Mouse (Mus musculus) midbrain, embryonic 14.5 days (tissue): ENCODE measurements around the gene Ppp2r5d. TPM values are rescaled to one million over a fixed set of nuclear protein-coding genes. Genes with fewer than 3 reads are reported as not detected.

Experiments
- polyA plus RNA-seq: library from polyadenylated mRNA; unstranded; fragments of >200 nt; fragmentation: Nextera tagmentation; extraction: Ambion mirVana; gene quantifications from 2 replicates; pipeline ENCODE4 v1.2.1, GENCODE M21; 2014

Gene Ppp2r5d
- polyA plus RNA-seq, 1 experiment from 2014 or later, result 81.4 TPM

Other genes starting within 250 kb of the Ppp2r5d start
- 6.1 and 6.2 TPM in 2 replicates for gene Ttbk1, start 217.4 kb downstream of the Ppp2r5d start, polyA plus RNA-seq
- gene Dnph1, start 208.4 kb downstream of the Ppp2r5d start, polyA plus RNA-seq, result 17.2 and 20.4 TPM in 2 replicates
- gene Cul9, start 158.7 kb downstream of the Ppp2r5d start, polyA plus RNA-seq, result 13.6 and 20.6 TPM in 2 replicates
- gene Srf, start 148.9 kb downstream of the Ppp2r5d start, polyA plus RNA-seq, result 4.2 and 5.9 TPM in 2 replicates
- 19.6 and 20.0 TPM in 2 replicates for gene Ptk7, start 75.6 kb downstream of the Ppp2r5d start, polyA plus RNA-seq
- gene Klc4, start 59.1 kb downstream of the Ppp2r5d start, polyA plus RNA-seq, result 32.8 and 33.4 TPM in 2 replicates
- gene Mrpl2, start 58.9 kb downstream of the Ppp2r5d start, polyA plus RNA-seq, result 73.2 and 78.0 TPM in 2 replicates
- gene Cul7, start 54.8 kb downstream of the Ppp2r5d start, polyA plus RNA-seq, result 32.3 and 32.9 TPM in 2 replicates
- gene Rrp36, start 30.8 kb downstream of the Ppp2r5d start, polyA plus RNA-seq, result 35.3 and 40.5 TPM in 2 replicates
- gene Mea1, start 26.3 kb downstream of the Ppp2r5d start, polyA plus RNA-seq, result 240 and 297 TPM in 2 replicates
- gene Klhdc3, start 24.2 kb downstream of the Ppp2r5d start, polyA plus RNA-seq, result 141 and 150 TPM in 2 replicates
- gene Pex6, start 6.4 kb upstream of the Ppp2r5d start, polyA plus RNA-seq, result 20.2 and 24.5 TPM in 2 replicates
- gene Gnmt, start 24.1 kb upstream of the Ppp2r5d start, polyA plus RNA-seq, result 0.71 and 0.85 TPM in 2 replicates
- gene Cnpy3, start 47.1 kb upstream of the Ppp2r5d start, polyA plus RNA-seq, result 57.3 and 59.5 TPM in 2 replicates
- gene Ptcra, start 58.6 kb upstream of the Ppp2r5d start, polyA plus RNA-seq, result 0.22 TPM in 1 of 2 replicates, not detected in the other
- gene 2310039H08Rik, start 67.5 kb upstream of the Ppp2r5d start, polyA plus RNA-seq, result 56.7 and 64.7 TPM in 2 replicates
- gene Rpl7l1, start 77.6 kb upstream of the Ppp2r5d start, polyA plus RNA-seq, result 74.3 and 96.8 TPM in 2 replicates
- gene Bicral, start 153.4 kb upstream of the Ppp2r5d start, polyA plus RNA-seq, result 10.2 and 11.6 TPM in 2 replicates
- 62.8 and 67.6 TPM in 2 replicates for gene Tbcc, start 185.6 kb upstream of the Ppp2r5d start, polyA plus RNA-seq
- gene Prph2, start 205.3 kb upstream of the Ppp2r5d start, polyA plus RNA-seq, result not detected in 2 replicates